Mouse (Mus musculus): ENCODE results near the gene Fgf12.

The Fgf12 gene

DNA sequence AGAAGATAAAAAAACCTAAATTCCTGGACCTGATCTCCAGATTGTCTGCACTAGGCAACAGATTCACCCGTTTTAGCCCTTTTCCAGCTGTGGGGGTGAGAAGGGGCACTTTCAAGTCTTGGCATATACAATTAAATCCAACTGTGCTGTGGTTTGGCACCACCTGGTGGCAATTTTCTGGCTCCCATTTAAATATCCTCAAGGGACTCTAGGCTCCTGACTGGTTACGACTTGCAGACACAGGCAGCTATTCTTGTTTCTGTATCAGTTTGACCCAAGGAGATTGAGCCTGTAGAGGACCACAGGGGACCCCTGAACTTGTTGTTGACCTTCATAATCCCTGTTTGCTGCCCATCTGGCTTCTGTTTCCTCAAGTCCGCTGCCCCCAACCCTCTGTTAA, 141.9 kb downstream of the Fgf12 start:
- peak; percentile 1 for DNase-seq (ENCODE audit: low read depth)

DNA sequence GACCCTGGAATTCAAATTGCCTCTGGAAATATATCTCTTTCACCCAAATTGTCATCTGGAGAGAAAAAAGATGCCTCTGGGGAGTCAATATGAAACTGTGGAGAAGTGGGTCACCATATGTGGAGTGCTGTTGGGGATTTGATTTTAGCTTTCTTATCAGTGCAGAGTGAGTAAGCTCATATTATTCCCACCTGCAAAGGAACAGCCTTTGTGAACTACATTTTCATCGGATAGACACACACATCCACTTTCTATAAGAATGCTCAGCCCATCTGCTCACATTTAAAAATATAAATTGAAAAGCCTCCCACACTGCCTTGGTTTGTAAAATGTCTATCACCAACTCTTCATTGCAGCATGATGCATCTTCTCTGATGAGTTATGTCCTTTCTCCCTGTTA, 149.7 kb downstream of the Fgf12 start:
- DNase-seq (ENCODE audit: low read depth): no peak

DNA sequence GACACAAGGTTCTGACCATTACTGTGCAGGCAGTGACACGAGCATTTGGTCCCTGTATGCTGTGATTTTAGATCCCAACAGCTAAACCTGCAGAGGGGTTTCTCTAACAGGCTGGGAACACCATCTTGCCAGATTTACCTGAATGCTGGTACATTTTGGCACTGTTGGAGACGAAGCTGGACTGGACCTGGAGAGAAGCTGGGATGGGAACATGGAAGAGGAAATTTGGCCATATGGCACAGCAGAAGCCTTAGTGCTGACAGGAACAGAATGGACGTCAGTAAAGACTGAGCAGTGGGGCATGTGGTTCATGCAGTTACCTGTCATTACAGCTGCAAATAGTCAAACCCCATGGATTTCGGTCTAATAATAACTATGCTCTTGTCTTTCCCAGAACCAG, 151.1 kb downstream of the Fgf12 start:
- no peak for DNase-seq (ENCODE audit: low read depth)

DNA sequence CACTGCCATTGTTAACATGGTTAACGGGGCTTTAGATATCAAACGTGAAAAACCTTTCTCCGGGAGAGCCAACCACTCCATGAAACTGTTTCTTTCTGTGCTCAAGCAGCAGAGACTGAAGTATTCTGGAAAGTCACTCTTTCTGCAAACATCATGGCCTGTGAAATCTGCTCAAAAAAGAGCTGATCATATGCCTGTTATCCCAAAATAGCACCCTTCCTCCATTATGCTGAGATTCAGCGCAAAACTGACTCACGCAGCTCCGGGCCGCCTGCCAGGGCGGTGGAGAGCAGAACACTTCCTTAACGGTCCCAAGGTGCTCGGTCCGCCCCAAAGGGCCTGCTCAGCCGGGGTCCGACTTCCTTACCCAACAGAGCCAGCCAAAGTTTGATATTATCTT, 156.8 kb downstream of the Fgf12 start:
- no peak for DNase-seq (ENCODE audit: low read depth)

DNA sequence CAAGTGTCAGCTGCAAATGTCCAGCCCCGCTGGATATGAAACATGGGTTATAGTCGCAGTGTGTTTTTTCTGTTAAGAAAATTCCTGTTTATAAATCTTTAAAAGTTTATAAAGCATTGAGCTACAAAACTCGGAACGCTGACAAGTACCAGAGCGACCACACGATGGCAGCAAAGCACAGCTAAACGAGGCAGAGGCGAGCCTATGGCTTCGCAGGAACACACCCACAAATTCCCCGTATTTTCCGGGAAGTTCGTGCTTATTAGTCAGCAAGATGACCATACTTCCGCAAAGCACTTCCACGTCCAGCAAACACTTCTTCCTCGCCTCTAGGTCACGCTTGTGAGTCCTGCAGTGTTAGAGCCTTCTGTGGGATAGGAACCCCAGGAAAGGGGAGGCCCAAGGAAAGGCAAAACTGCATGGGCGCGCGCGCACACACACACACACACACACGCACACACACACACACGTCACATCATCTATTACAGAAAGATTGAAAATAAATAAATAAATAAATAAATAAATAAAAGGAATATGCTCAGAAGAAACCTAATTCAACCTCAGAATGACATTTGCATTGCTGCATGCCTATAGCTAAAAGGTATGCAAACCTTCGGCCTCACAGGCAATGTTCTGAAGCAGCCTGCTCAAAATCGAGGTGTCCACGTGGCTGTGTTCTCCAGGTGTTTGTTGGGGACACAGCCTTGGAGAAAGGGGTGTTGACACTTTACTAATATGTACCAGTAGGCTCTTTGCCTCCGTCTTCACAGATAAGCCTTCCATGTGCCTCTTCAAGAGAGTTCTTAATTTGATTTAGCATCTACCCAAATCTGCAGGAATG, 159.6 kb downstream of the Fgf12 start:
- DNase-seq (ENCODE audit: low read depth): peak; percentile 30

DNA sequence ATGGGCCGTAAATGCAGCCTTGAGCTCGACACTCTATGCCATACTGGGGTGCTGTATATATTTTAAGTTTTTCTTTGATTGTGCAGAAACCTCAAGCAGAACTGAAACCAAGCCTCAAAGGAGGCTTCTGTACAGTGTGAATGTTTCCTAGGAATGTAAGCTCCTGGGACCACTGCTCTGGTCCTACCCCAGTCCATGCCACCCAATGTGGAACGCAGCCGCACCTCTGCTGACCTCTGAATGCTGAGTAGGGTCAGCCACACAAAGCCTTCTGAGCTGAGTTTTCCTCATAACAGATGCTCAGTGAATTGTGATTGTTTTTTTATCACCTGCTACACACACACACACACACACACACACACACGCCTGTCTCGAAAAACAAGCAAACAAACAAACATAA, 160.4 kb downstream of the Fgf12 start:
- no peak for DNase-seq (ENCODE audit: low read depth)

DNA sequence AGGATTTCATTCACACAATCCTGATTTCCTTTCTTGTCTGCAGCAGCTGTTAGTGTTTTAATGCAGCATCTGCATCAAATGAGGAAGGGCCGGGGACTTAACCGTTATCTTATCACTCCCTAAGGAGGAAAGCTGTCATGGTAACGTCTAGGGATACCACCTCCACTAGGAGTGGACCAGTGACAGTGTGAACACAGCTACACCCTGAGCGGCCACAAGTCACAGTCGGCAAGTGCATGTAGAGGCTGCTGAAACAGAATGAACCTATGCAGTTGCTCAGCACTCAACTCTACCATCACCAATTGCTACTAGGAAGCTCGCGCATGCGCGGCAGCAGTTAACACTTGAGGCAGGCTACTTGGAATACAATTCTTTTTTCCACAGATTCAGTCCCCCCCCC, 161.3 kb downstream of the Fgf12 start:
- no peak for DNase-seq (ENCODE audit: low read depth)

DNA sequence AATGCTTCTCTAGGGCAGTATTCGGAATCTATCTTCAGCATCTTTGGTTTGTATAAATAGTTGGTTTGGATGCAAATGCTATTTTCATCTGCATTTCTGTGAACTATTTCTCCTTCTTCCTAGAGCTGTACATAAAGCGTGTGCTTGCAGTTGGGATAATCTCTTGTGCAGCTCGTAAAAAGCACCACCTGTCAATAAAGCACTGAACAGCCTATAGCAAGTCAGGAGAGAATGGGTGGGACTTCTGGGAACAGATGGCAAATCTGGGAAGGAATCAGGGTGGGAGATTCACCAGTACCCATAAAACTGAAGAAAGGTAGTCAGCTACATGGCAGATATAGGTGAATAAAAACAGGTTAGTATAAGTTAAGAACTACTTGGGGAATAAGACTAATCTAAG, 180.7 kb downstream of the Fgf12 start:
- no peak for DNase-seq (ENCODE audit: low read depth)

DNA sequence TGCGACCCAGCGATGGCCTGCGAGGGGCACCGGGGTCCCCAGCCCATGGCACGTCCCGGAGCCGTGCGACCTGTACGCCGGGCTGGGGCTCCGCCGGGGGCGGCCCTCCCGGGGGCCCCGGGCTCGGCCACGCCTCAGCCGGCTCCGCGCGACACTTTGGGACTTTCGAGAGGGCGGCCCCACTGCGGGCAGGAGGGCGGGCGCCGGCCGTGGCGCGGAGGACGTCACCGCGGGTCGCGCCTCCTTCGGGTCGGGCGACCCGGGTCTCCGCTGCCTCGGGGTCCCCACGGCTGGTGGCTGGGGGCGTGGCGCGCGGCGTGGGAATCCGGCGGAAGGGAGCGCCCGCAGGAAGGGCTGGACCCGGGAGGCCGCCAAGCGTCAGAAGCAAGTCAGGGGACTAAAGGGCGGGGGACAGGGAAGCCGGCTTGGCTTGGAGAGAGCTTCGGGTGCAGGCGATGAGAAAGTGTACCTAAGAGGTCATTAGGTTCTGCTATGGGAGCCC, 188.1 kb downstream of the Fgf12 start:
- DNase-seq (ENCODE audit: low read depth): no peak

DNA sequence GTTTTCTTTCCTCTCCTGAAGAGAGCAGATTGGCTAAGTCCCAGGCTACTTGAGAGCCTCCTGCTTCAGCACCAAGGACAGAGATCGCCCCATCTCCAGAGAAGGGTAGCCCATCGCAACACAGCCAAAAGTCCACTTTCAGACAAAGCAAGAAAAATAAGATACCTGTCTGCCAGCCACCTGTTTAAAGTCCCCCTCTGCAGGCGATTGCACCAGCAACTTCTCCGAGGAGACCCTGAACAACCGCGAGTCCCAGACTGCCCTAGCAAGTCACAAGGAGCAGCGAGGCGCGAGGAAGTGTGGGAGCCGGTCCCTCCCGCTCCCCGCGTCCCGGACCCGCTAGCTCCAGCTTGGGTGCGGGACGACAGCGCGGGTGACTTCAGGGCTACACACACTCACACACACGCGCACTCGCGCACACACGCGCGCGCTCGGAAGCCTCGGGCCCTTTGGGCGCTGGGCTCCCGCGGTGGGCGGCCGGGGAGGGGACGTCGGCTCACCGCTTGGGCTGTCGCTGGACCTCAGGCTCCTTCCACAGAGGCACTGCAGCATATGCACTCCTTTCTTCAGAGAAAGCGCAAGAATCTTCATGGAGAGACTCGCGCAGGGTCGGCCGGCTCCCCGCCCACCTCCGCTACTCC, 188.7 kb downstream of the Fgf12 start:
- no peak for DNase-seq (ENCODE audit: low read depth)

DNA sequence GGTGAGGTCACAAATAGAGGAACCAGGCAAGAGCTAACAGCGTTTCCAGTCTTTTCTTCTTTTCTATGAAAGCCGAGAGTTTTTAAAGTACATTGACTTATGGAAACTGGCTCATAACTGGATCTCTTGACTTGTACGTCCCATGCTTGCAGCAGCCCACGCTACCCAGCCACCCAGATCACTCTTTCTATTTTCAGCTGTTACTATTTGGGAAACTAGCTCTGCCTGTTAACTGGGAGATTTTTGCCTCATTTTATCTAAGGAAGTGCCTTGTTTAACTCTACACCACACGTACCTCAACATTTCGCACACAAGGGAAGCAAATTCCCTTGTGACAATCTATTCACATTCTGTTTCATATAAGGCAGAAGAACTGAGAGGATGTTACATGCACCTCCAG, 190.0 kb downstream of the Fgf12 start:
- no peak for DNase-seq (ENCODE audit: low read depth)

DNA sequence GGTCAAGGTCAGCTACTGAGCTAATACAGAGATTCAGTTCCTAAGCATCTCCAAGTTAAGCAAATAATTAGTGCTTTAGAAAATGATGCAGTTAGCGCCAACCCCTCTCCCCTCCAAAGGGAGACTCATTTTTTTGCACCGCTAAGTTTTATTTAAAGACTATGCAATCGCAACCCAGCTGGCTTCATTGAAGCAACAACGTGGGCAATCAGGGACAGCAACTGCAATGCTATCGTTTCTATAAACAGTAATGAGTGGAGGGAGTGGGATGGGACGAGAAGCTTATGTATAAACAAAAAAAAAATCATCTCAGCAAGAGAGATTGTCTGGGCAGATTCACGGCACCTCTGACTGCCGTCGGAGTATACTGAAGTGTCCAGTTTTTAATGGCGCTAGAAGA, 197.6 kb downstream of the Fgf12 start:
- no peak for DNase-seq (ENCODE audit: low read depth)

DNA sequence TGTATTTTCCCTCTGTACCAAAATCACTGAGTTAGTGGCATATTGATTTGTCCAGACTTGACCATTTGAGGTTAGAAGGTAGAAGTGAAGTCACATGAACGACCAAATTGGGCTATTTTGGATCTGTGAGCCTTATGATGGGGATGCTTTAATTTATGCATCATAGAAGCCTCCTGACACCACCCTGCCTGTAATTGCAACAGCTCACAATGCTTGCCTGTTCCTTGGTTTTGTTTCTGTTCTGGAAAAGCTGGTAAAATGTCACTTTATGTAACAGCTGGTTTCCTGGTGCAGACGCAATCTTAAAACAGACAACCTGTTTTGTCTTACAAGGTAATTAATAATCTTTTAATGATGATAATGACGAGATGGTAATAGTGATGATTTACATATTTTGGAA, 213.4 kb downstream of the Fgf12 start:
- DNase-seq (ENCODE audit: low read depth): no peak

DNA sequence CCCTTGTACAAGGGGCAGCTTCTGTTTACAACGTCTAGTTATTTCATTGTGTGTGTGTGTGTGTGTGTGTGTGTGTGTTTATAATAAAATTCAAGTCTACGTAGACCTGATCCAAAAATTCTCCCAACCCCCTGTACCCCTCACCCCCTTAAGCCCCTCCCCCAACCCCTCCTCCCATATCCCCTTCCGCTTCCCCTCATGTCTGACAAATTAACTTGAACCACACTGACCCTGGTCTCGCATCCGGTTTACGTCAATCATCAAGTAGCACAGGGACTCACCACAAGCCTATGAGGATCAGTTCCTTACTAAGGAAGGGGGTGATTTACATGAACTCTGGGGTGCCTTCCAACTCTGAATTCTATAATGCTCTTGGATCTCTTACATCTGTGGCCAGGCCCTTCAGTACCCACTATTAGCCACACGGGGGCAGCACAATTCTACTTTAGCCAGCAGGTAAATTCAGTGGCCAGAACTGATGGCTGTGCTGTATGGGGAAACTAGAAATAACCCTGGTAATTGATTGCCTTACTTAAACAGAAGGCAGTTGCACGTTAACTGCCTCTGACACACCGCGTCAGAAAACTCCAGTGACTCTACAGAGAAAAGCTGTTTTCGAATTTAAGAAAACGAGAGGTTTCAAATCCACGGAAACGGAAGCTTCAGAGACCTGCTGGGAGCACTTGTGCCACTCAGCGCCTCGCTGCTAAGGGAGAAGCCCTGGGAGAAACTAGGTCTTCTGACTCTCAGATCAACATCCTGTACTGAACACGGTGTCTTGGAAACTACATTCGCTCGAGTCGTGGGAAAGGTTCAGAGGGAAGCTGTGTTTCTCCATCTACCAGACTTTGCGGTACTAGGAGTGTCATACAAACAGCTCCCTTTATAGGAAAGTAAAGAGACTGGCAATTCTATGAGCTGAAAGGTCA, 235.0 kb downstream of the Fgf12 start:
- DNase-seq (ENCODE audit: low read depth): peak; percentile 11

DNA sequence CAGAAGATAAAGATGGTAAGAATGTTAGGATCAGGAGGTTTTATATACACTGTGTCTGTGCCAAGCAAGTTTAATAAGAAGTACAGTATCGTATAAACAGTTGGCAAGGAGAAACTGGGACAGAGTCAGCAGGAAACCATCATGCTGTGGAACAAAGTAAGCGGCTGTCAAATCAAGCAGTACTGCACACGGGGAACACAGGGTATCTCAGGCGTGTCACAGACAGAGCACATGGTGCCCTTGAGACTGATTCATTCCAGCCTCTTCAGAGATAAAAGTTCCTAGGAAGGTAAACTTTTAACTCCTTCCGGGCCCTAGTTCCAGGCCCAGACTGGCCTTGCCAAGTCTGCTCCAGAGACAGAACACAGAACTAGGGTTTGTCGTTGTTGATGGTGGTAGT, 240.4 kb downstream of the Fgf12 start:
- DNase-seq (ENCODE audit: low read depth): no peak

DNA sequence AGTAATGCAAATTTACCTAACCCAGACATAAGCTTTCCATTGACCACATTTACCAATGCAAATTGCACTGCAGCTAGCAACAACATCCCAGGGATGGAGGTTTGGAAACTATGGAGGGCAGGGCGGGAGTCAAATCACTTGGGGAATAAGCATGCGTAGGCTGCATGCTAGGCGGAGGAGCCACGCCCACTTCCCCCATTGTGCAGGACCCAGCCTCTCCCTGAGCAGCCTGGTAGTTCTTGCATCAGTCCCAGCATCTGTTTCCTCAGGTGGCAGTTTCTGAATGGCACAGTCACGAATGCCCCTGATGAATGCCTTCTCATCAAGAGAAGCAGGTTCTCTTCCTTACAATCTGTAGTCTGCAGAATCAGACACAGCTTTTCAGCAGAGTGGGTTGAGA, 241.5 kb downstream of the Fgf12 start:
- no peak for DNase-seq (ENCODE audit: low read depth)

DNA sequence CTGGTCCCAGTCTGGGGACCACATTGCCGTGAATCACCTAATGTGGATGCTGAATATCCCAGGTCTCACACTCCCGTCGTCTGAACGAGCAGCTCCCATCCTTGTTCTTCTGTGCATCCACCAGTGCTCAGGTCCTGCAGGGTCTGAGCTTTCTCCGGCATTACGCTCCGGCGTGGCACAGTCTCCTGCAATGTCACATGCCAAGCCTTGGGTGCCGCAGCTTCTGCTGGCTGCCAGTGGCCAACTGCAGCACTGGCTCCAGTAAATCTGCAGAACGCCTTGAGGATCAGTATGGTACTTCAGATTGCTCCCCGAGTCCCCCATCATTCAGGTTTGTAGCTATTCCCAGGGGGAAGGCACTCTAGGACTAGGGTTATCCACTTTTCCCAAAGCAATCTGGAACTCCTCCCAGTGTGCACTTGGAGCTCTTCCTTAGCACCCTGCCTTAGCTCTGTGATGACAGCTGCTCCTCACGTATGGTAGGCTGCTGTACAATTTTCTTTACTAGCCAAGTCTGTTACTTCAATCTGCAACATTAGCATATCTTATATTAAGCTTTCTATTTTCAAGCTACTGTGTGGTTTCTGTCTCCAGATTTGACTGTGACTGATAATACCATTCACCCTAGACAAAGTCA, 254.8 kb downstream of the Fgf12 start:
- no peak for DNase-seq (ENCODE audit: low read depth)

DNA sequence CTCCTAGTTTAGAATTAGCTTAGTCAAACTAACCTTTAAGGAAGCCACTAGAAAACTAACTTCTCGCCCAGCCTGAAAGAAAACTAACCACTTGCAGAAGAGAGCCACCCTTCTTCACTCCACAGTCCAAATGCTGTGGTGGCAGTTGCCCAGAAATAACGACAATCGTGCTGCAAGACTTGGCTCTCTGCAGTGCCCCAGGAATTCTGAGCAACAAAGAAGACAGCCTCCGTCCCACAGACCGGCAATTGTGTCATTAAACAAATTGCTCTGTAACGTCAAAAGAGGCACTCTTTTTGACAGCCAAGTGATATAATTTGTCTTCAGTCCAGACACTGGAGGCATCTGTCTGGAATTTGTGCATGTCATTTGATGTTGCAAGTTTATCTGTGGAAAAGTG, 261.2 kb downstream of the Fgf12 start:
- DNase-seq (ENCODE audit: low read depth): no peak

DNA sequence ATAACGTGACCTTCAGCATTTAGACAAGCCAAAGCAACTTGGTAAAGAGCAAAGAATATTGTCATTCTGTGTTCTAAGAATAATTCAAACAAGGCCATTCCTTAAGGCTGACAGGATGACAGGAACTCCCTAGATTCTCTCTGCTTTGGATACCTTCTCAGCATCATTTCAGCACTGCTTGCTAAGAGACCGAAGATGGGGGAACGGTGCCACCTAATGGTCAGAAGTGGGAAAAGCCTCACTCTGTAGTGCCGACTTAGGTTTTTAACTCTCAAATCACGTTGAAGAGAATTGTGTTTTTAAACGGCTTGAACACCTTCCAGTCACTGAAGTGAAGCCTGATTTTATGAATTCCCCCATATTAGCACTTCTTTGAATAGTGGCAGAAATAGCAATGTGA, 262.4 kb downstream of the Fgf12 start:
- peak; percentile 19 for DNase-seq (ENCODE audit: low read depth)

DNA sequence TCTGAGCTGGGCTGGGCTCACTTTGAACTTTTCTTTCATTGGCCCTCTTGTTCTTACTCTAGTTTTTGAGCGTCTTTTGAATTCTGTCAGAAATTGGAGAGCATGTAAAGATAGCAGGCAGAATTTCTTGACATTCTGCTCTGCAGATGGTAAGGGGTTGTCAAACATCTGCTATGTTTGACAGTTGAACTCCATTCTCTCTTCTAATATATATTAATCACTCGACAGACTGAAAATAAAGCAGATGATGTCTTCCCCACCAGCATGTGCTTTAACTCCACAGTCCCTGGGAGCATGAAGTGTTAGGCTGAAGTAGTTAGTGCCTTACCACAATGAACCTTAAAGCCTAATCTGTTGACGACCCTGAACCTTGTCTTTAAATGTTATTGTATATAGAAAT, 267.9 kb downstream of the Fgf12 start:
- DNase-seq (ENCODE audit: low read depth): no peak

DNA sequence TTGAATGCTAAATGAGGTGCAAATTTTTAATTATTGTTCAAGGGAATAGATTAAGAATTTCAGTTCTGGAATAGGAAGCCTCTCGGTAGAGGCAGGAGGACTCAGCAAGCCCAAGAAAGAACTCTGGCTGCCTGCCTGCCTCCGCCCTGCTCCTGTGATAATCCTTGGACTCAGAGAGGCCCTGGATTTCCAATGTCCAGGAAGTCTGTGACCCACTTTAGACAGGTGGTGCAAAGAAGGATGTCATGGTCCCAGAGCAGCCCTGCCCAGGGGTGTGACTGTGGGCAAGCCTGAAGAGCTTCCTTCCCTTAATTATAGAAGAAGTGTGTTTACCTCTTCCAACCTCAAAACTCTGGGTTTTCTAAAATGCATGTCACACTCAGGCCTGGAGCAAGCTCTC, 273.8 kb downstream of the Fgf12 start:
- DNase-seq (ENCODE audit: low read depth): no peak

DNA sequence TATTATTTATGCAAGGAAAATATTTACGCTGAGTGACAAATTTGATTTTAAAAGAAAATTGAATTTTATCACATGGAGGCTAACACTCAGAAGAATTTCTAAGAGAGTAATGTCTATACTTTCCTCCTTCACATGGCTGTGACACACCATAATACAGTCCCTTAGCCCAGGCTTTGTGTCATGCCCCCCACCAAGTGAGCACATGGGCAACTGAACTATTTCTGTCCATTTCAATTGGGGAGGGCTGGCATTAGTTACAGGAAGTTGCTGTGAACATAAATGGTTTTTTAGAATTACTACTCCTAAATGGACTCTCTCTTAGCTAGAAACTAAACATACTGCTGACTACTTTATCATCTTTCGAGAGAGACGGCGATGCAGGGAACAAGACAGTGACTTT, 276.2 kb downstream of the Fgf12 start:
- DNase-seq (ENCODE audit: low read depth): no peak
